Mouse (Mus musculus) forebrain, embryonic 10.5 days (tissue): ENCODE results near the gene Clstn2. TPM values are rescaled to one million over a fixed set of nuclear protein-coding genes. Genes with fewer than 3 reads are reported as not detected.
A peak's percentile ranks its signal among the peaks of the same experiment; 100 is the strongest.

Source experiments
- DNase-seq: peaks from one replicate; pipeline ENCODE4 v3.0.0-alpha.2; 2017; ENCODE audit warnings: low spot score; ENCODE audit errors: extremely low spot score
- H3K27ac ChIP-seq: fragments of 300-500 bp; sonication (generic); 2 replicates; pipeline ENCODE4 v1.5.1; 2016; ENCODE audit warnings: mild to moderate bottlenecking
- H3K27me3 ChIP-seq: fragments of 300-500 bp; sonication (generic); 2 replicates; pipeline ENCODE4 v1.6.1; 2016; ENCODE audit warnings: mild to moderate bottlenecking; ENCODE audit not compliant: poor library complexity, severe bottlenecking
- H3K36me3 ChIP-seq: fragments of 300-500 bp; sonication (generic); replicated peaks from 2 replicates; pipeline ENCODE4 v1.6.1; 2016; ENCODE audit warnings: mild to moderate bottlenecking, moderate library complexity
- H3K4me1 ChIP-seq: fragments of 300-500 bp; sonication (generic); 2 replicates; pipeline ENCODE4 v1.6.1; 2016
- H3K4me3 ChIP-seq: fragments of 300-500 bp; sonication (generic); 2 replicates; pipeline ENCODE4 v1.5.1; 2016; ENCODE audit warnings: mild to moderate bottlenecking, moderate library complexity
- H3K9me3 ChIP-seq: fragments of 300-500 bp; sonication (generic); 2 replicates; pipeline ENCODE4 v1.6.1; 2016; ENCODE audit warnings: mild to moderate bottlenecking, moderate library complexity
- WGBS: fragments of 180-500 bp; shearing (Covaris S2); methylation state at CpG from one replicate; pipeline ENCODE4 v1.1.7; 2016; 5-methylcytosine and 5-hydroxymethylcytosine counted together
- polyA plus RNA-seq: library from polyadenylated mRNA; unstranded; fragments of >200 nt; fragmentation: Nextera tagmentation; extraction: Ambion mirVana; gene quantifications from 2 replicates; pipeline ENCODE4 v1.2.1, GENCODE M21; 2016

The Clstn2 gene
- polyA plus RNA-seq, 1 experiment from 2014 or later = 0.40 TPM

DNA sequence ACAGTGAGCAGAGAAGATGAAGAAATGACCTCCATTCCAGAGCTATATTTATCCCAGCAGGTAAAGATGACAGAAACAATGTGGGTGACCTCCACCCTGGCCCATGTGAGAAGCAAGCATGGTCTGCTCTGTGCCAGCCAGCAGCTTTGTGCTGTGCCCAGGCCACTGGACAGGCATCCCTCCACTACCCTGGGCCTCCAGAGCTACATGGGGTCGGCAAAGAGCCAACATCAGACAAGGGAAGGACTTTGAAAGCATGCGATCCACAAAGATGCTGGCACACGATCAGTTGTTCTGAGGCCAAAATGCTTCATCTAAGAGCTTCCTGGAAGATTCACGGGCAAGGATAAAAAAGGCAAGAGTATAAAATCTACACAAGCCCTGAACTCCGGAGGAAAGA lies 36.6 kb downstream of the Clstn2 start:
- Histone ChIP-seq H3K9me3 (no peaks in the 10 kb centered on the region), H3K36me3 (no peaks in the 10 kb centered on the region), H3K27ac (no peak overlapping the region), H3K4me3 (no peak overlapping the region), H3K4me1 (0 out of 2 replicates have a peak, but pooled peaks cover 9% of the 10 kb centered on the region), H3K27me3 (no peaks in the 10 kb centered on the region)
- 91% methylated on average over 5 of the region's 5 CpGs for WGBS
- DNase-seq = no peak

DNA sequence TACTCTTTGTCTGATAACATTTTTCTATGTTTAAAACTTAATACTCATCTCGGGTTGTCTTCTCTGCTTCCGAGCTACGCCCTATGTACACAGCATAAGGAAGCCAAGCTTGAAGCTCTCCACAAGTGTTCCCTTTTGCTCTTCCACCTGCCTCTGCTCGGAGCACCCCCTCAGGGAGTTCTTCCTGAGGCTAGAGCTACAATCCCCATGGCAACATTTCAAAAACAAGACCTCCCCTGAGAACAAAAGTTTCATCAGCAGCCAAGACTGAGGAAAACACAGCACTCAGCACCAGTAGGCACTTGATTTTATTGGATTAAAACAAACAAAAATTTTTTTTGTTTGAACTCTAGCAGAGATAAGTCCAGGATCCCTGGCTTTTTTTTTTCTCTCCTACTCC lies 37.3 kb downstream of the Clstn2 start:
- Histone ChIP-seq H3K4me1 (0 out of 2 replicates have a peak, but pooled peaks cover 9% of the 10 kb centered on the region), H3K36me3 (no peaks in the 10 kb centered on the region), H3K9me3 (no peaks in the 10 kb centered on the region), H3K27me3 (no peaks in the 10 kb centered on the region), H3K4me3 (no peak overlapping the region), H3K27ac (no peak overlapping the region)
- DNase-seq = no peak
- 70% methylated on average over 4 of the region's 4 CpGs for WGBS

DNA sequence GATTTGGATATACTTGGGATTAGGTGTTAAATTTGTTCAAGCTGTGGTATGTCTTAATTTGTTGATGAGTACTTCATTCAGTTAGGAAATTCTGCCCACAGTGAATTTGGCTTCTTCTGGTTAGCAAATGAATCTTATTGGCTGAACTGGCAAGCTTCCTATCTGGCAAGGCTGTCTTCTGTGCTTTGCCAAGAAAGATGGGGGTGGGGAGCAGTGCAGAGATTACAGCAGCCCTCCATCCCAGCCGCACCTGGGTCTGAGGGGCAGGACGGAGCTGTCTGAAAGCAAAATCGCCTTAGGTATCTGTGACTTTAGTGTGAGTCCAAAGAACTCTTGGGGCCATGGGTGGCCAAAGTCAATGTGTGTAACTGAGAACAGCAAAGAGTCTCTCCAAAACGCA lies 40.9 kb downstream of the Clstn2 start:
- 38% methylated on average over 4 of the region's 4 CpGs for whole genome bisulfite sequencing
- peak; percentile 6 for DNase-seq
- Histone ChIP-seq H3K9me3 (no peaks in the 10 kb centered on the region), H3K4me3 (no peak overlapping the region), H3K4me1 (0 out of 2 replicates have a peak, but pooled peaks cover 9% of the 10 kb centered on the region), H3K27me3 (no peaks in the 10 kb centered on the region), H3K36me3 (no peaks in the 10 kb centered on the region), H3K27ac (no peak overlapping the region)

DNA sequence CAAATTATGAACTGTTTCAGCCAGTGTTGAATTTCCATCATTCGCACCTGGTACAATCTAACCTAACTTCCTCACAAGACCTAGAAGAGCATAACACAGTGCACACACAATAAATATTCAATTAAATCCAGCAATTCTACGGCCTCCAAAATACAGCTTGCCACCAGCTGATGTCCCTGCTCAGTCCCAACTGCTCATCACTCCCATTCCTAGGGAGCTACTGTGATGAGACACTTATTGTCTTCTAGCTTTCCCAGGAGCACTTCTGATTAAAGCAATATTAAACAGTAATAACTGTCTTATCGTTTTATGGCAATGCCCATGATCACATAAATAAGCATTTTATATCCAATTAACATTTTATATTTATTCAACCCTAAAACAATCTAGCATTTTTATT lies 55.6 kb downstream of the Clstn2 start:
- no peak overlapping the region for H3K27ac ChIP-seq
- no peaks in the 10 kb centered on the region for H3K9me3 ChIP-seq
- no peak for DNase-seq
- H3K4me1 ChIP-seq = no peaks in the 10 kb centered on the region
- 91% methylated on average over 3 of the region's 3 CpGs for WGBS
- no peaks in the 10 kb centered on the region for H3K36me3 ChIP-seq
- H3K4me3 ChIP-seq = no peak overlapping the region
- H3K27me3 ChIP-seq = no peaks in the 10 kb centered on the region

DNA sequence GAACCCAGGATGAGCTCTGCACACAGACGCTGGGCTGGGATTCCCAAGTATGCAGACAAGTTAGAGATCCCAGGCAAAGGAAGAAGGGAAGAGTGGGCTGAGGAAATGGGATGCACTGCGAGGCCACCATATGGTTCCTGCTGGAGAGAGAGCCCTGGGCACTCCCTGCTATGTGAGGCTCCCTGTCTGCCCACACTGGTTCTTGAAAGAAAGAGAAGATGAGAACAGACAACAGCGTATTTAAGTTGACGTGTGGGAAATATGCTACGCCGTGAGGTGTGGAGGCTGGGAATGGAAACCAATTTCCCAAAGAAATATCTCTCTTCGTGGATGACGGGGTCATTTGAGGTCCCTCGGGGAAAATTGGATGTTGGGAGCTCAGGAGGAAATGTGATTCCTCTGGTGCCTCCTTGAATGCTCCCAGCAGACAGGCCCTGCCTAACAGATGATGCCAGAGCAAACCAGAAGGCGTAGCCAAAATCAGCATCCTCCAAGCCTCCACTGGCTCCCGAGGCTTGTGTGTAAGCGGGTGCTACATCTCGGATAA lies 58.1 kb downstream of the Clstn2 start:
- WGBS = 91% methylated on average over 13 of the region's 13 CpGs
- Histone ChIP-seq H3K4me1 (no peaks in the 10 kb centered on the region), H3K4me3 (no peak overlapping the region), H3K27me3 (no peaks in the 10 kb centered on the region), H3K27ac (no peak overlapping the region), H3K36me3 (no peaks in the 10 kb centered on the region), H3K9me3 (no peaks in the 10 kb centered on the region)
- peak; percentile 3 for DNase-seq

DNA sequence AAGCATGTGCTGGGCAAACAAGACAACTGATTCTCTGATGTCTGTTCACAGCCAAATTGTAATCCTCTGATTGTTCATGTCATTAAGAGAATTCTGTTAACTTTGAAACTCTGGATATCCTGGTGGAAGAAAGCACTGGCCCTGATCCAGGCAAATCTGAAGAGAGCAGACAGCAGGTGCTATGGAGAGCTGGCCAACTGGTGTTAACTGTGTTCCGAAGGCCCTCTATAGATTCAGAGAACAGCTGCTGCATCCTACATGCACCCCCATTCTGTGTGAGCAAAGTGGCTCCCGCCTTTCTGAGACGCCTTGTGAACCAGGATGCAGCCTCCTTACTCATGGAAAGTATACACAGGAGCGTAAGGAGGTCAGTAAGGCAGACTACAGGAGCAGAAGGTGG lies 66.3 kb downstream of the Clstn2 start:
- Histone ChIP-seq H3K4me1 (no peaks in the 10 kb centered on the region), H3K27ac (no peak overlapping the region), H3K4me3 (no peak overlapping the region), H3K9me3 (no peaks in the 10 kb centered on the region), H3K36me3 (no peaks in the 10 kb centered on the region), H3K27me3 (no peaks in the 10 kb centered on the region)
- WGBS = 84% methylated on average over 4 of the region's 4 CpGs
- DNase-seq = no peak

DNA sequence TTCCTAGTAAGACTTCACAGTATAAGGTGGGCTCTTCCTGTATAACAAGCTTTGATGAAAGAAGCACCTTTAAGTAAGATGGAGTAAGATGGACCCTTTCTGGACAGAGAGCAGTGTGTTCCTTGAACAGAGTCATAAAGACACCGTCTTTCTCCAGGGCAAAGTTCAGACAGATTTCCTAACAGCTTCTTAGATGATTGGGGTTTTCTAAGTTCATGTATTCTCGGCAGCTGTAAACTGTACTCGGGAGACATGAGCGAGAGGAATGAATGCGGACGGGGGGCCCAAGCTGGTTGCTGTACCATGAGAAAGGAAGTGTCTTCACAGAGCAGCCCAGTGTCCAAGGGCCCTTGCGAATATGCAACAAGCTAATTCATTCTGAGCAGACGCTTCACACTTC lies 75.5 kb downstream of the Clstn2 start:
- H3K27me3 ChIP-seq = no peaks in the 10 kb centered on the region
- no peaks in the 10 kb centered on the region for H3K4me1 ChIP-seq
- 96% methylated on average over 8 of the region's 8 CpGs for WGBS
- DNase-seq = no peak
- no peaks in the 10 kb centered on the region for H3K9me3 ChIP-seq
- H3K4me3 ChIP-seq = no peak overlapping the region
- no peaks in the 10 kb centered on the region for H3K36me3 ChIP-seq
- no peak overlapping the region for H3K27ac ChIP-seq

DNA sequence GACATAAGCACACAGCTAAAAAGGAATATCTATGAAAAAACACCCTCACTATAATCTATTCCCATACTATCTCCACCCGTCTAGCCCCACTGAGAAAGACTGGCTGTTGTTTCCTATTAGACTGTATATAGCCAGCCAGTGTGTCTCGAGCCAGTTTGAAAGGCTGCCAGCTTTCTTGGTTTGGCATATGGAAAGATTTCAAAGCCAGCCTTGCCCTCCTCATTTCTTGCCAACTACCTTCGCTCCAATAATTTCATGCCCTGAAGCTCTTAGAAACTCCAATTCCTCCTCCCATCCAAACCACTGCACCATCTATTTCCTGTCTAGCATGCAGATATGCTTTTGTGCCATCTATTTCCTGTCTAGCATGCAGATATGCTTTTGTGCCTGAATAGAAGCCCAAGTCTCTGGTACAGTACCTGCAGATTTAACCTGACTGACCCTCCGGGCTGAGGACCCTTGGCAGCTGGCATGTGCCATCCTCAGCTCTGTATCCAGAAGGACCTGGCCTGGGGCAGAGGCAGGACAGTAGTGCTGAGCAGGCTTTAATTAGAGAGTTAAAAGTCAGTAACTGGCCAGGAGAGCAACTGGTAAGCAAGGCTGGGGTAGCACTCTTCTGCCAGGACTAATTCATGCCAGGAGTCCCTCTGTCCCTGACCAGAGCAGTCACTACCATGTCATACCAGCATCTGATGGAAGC lies 76.4 kb downstream of the Clstn2 start:
- Histone ChIP-seq H3K4me3 (no peak overlapping the region), H3K4me1 (no peaks in the 10 kb centered on the region), H3K36me3 (no peaks in the 10 kb centered on the region), H3K27ac (no peak overlapping the region), H3K27me3 (no peaks in the 10 kb centered on the region), H3K9me3 (no peaks in the 10 kb centered on the region)
- WGBS = 89% methylated on average over 4 of the region's 4 CpGs
- DNase-seq = no peak

DNA sequence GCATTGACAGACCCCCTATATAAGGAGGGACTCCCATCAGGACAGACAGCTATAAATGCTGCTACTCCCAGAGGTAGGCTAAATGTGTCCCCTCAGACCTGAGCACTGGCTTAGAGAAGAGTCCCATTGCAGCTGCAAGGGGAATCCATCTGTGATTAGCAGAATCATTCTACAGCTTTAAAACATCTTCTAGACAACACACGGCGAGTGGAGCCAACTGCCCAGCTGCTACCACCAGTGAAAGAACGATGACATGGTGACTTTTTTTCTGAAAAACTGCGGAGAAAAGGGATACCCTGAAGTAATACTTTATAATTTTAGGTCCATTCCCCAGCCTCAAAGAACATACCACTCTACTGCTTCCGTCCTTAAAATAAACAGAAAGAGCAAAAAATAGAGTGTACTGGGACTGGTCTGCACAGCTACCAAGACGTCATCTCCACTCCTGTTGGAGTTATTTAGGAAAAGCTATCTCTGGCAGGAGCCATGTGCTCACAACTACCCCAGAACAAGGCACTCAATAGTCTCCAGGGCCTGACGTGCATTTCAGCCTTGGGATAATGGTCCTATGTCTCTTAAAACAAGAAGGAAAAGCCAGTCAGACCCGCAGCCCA lies 79.1 kb downstream of the Clstn2 start:
- no peak for DNase-seq
- no peak overlapping the region for H3K27ac ChIP-seq
- H3K9me3 ChIP-seq = no peaks in the 10 kb centered on the region
- H3K4me1 ChIP-seq = no peaks in the 10 kb centered on the region
- no peaks in the 10 kb centered on the region for H3K36me3 ChIP-seq
- 90% methylated on average over 8 of the region's 8 CpGs for WGBS
- no peak overlapping the region for H3K4me3 ChIP-seq
- H3K27me3 ChIP-seq = no peaks in the 10 kb centered on the region

DNA sequence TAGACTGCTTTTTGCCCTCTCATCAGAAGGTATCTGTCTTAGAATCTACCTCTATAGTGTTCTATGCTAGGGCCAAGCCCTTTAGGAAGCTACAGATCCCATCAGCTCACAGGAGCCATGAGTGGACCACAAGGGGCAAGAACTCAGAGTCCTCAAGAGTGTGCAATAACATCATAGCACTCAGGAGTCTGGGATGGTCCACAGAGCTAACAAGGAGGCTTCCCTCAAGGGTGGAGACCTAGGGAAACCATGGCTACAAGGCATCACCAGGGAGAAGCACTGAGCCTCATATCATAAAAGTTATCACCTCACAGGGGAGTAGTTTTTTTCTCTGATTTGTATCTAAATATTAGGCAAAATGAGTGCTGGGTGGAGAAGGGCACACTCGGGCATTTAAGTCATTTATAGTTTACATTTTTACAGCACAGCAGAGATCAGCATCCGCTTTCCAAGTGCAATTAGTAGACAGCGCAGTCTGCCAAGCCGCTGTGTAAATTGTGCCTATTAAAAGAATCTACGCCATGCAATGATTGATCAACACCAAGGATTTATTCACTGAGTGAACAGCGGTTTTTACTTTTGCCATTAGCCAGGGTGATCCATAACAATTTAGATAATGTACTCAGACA lies 82.5 kb downstream of the Clstn2 start:
- H3K27ac ChIP-seq = no peak overlapping the region
- no peaks in the 10 kb centered on the region for H3K27me3 ChIP-seq
- no peaks in the 10 kb centered on the region for H3K4me1 ChIP-seq
- WGBS = 91% methylated on average over 6 of the region's 6 CpGs
- no peaks in the 10 kb centered on the region for H3K9me3 ChIP-seq
- no peaks in the 10 kb centered on the region for H3K36me3 ChIP-seq
- no peak for DNase-seq
- no peak overlapping the region for H3K4me3 ChIP-seq

DNA sequence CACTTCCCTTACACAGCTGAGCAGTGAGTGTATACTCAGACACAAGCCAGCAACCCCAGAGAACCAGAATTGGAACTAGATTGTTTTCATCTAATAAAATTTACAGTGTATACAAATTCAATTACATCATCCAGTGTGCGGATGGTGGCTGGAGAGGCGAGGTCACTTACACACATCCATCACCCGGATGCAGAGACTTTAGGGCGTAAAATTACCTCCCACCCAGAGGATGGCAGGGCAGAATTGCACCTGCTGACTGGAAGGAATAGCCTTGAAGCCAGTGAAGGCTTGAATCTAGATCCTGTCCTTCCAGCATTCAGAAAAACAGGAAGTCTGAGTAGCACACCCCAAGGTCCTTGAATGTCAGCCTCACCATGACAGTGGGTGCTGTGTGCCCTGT lies 113.7 kb downstream of the Clstn2 start:
- no peak for DNase-seq
- no peak overlapping the region for H3K27ac ChIP-seq
- no peaks in the 10 kb centered on the region for H3K27me3 ChIP-seq
- no peaks in the 10 kb centered on the region for H3K9me3 ChIP-seq
- H3K36me3 ChIP-seq = no peaks in the 10 kb centered on the region
- H3K4me3 ChIP-seq = no peak overlapping the region
- WGBS = 90% methylated on average over 4 of the region's 4 CpGs
- no peaks in the 10 kb centered on the region for H3K4me1 ChIP-seq

DNA sequence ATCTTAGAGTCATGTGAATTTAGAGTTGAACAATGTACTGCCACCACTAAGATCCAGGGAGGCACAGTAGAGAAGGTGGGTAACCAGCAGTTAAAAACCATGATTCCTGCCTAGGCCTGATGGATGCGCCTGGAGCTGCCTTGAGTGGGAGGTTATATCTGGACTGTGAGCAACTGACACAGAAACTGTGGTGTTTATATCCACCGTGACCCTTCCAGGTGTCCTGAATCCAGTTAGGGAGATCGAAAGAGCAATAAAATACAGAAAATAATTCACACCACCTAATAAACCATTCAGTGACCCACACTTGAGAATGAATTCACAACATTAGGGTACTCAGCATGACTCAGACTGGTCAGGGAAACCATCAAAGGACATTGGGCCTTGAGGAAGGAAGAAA lies 141.6 kb downstream of the Clstn2 start:
- no peak for DNase-seq
- H3K36me3 ChIP-seq = no peaks in the 10 kb centered on the region
- H3K27me3 ChIP-seq = no peaks in the 10 kb centered on the region
- H3K27ac ChIP-seq = no peak overlapping the region
- 87% methylated on average over 3 of the region's 3 CpGs for WGBS
- no peaks in the 10 kb centered on the region for H3K4me1 ChIP-seq
- H3K9me3 ChIP-seq = no peaks in the 10 kb centered on the region
- no peak overlapping the region for H3K4me3 ChIP-seq

DNA sequence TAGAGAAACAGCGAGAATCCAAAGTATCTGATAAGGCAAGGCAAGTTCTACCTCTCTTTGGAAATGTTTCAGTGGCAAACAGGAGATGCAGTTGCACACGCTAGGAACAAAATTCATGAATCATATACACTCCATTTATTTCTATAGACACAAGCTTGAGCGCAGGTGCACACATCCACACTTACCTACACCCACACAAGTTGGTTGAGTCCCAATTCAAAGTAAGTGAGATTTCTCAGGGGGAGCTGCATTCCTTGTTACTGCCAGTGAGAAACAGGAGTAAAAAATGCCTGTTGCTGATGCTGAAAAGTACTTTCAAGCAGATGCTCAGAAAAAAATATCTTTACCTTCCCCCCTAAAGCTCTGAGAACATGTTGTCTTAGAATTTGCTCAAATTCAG lies 149.6 kb downstream of the Clstn2 start:
- Histone ChIP-seq H3K27ac (no peak overlapping the region), H3K4me1 (no peaks in the 10 kb centered on the region), H3K9me3 (no peaks in the 10 kb centered on the region), H3K4me3 (no peak overlapping the region), H3K27me3 (no peaks in the 10 kb centered on the region), H3K36me3 (no peaks in the 10 kb centered on the region)
- 88% methylated on average over 3 of the region's 3 CpGs for WGBS
- DNase-seq = no peak
